Mouse (Mus musculus) heart, embryonic 11.5 days (tissue): ENCODE data around the gene Coil. TPM values are rescaled to one million over a fixed set of nuclear protein-coding genes. Genes with fewer than 3 reads are reported as not detected.
A peak's percentile ranks its signal among the peaks of the same experiment; 100 is the strongest.

ENCODE experiments used
- ATAC-seq: fragments of 200-750 bp; cut with Nextera tagmentation; replicated peaks from 2 replicates; pipeline ENCODE4 v1.8.0; 2017; ENCODE audit warnings: moderate library complexity; ENCODE audit not compliant: insufficient number of reproducible peaks, low FRiP score, low TSS enrichment
- H3K27ac ChIP-seq: fragments of 300-500 bp; sonication (generic); 2 replicates; pipeline ENCODE4 v1.5.1; 2014; ENCODE audit warnings: mild to moderate bottlenecking, low read depth, low read length
- H3K27me3 ChIP-seq: fragments of 300-500 bp; sonication (generic); 2 replicates; pipeline ENCODE4 v1.6.1; 2014; ENCODE audit warnings: mild to moderate bottlenecking, low read length, mixed read lengths; ENCODE audit not compliant: control insufficient read depth, insufficient read depth
- H3K36me3 ChIP-seq: fragments of 300-500 bp; sonication (generic); 2 replicates; pipeline ENCODE4 v1.6.1; 2014; ENCODE audit warnings: mild to moderate bottlenecking, low read length, moderate library complexity, mixed read lengths; ENCODE audit not compliant: control insufficient read depth, insufficient read depth
- H3K4me1 ChIP-seq: fragments of 300-500 bp; sonication (generic); 2 replicates; pipeline ENCODE4 v1.6.1; 2014; ENCODE audit warnings: low read length; ENCODE audit not compliant: control insufficient read depth, insufficient read depth
- H3K4me2 ChIP-seq: fragments of 300-500 bp; sonication (generic); 2 replicates; pipeline ENCODE4 v1.6.1; 2014; ENCODE audit warnings: mild to moderate bottlenecking, moderate library complexity
- H3K4me3 ChIP-seq: fragments of 300-500 bp; sonication (generic); 2 replicates; pipeline ENCODE4 v1.5.1; 2014; ENCODE audit warnings: low read depth, low read length
- H3K9ac ChIP-seq: fragments of 300-500 bp; sonication (generic); 2 replicates; pipeline ENCODE4 v1.6.1; 2014; ENCODE audit warnings: mild to moderate bottlenecking, low read depth, low read length, moderate library complexity
- H3K9me3 ChIP-seq: fragments of 300-500 bp; sonication (generic); replicated peaks from 2 replicates; pipeline ENCODE4 v1.6.1; 2016; ENCODE audit warnings: low read length; ENCODE audit not compliant: control insufficient read depth
- WGBS: fragments of 180-500 bp; shearing (Covaris S2); extraction: QIAGEN DNeasy Blood & Tissue Kit; methylation state at CpG from one replicate; pipeline ENCODE4 v1.1.7; 2014; ENCODE audit not compliant: insufficient replicate concordance; 5-methylcytosine and 5-hydroxymethylcytosine counted together
- polyA plus RNA-seq: library from polyadenylated mRNA; unstranded; fragments of >200 nt; fragmentation: Nextera tagmentation; extraction: Ambion mirVana; gene quantifications from 2 replicates; pipeline ENCODE4 v1.2.1, GENCODE M21; 2014

The Coil gene
- polyA plus RNA-seq, 1 experiment from 2014 or later = 9.0 TPM

DNA sequence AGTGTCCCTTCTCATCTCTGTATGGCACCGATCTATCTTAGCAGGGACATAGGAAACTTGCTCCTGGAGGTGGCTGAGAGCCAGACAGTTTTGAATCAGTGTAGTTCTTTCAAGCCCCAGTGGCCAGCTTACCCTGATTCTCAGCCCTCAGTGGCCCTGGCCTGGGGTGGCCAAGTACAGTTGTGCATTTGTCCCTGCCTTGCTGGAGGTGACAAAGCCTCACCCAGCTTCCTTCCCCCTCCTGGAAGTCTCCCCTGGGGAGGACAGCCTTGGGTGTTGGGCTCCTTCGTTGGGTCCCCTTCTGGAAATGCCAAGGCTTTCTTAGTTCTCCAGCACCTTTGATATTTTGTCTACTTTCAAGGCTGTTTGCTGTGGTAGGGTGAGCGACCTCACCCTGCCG is 33.7 kb downstream of the Coil start:
- Histone ChIP-seq H3K4me3 (no peak overlapping the region), H3K36me3 (no peaks in the 10 kb centered on the region), H3K4me1 (peaks cover 15% of the 10 kb centered on the region), H3K27me3 (no peaks in the 10 kb centered on the region), H3K9me3 (no peaks in the 10 kb centered on the region), H3K4me2 (0 out of 2 replicates have a peak overlapping the region, but pooled peaks have one; percentile 3), H3K9ac (no peak overlapping the region), H3K27ac (no peak overlapping the region)
- ATAC-seq = no peak
- 69% methylated on average over 4 of the region's 4 CpGs for WGBS

DNA sequence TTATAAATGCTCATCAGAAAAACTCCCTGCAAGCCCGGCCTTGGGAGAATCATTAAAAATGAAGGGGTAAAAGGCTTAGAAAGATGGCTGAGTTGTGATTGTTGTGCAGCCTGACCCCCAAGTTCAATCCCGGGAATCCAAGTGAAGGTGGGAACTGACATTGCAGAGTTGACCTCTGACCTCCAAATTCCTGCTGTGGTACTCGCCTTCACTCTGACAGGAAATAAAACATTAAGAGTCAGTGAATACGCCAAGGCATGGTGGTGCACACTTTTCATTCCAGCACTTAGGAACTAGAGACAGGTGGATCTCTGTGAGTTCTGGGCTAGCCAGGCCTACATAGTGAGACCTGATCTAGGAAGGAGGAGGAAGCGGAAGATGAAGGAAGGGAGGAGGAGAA is 35.4 kb downstream of the Coil start:
- no peak overlapping the region for H3K27ac ChIP-seq
- WGBS = 72% methylated on average over 5 of the region's 5 CpGs

DNA sequence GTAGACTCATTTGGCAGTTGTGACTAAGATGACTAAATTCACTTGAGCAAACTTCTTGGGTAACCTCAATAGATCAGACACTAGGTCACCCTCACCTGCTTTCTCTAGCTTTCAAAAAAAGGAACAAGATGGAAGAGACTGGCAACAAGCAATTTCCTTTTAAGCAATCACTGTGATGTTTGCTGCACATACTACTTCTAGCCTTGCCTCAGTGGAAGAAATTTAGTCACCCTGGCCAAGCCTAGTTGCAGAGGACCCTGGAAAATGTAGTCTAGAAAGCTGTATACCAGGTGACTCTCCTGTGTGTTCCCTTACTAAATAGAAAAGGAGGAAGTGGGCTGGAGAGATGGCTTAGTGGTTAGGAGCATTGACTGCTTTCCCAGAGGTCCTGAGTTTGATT is 36.4 kb downstream of the Coil start:
- Histone ChIP-seq H3K27ac (no peak overlapping the region), H3K36me3 (peaks cover 9% of the 10 kb centered on the region), H3K9ac (no peak overlapping the region), H3K9me3 (no peaks in the 10 kb centered on the region), H3K27me3 (no peaks in the 10 kb centered on the region), H3K4me2 (no peak overlapping the region), H3K4me1 (peaks cover 10% of the 10 kb centered on the region), H3K4me3 (no peak overlapping the region)
- no peak for ATAC-seq

More for the DNA sequence above, 35.4 kb downstream of the Coil start:
- Histone ChIP-seq H3K9me3 (no peaks in the 10 kb centered on the region), H3K4me2 (no peak overlapping the region), H3K9ac (no peak overlapping the region), H3K36me3 (0 out of 2 replicates have a peak, but pooled peaks cover 3% of the 10 kb centered on the region), H3K27me3 (no peaks in the 10 kb centered on the region), H3K4me3 (no peak overlapping the region), H3K4me1 (peaks cover 12% of the 10 kb centered on the region)
- no peak for ATAC-seq

DNA sequence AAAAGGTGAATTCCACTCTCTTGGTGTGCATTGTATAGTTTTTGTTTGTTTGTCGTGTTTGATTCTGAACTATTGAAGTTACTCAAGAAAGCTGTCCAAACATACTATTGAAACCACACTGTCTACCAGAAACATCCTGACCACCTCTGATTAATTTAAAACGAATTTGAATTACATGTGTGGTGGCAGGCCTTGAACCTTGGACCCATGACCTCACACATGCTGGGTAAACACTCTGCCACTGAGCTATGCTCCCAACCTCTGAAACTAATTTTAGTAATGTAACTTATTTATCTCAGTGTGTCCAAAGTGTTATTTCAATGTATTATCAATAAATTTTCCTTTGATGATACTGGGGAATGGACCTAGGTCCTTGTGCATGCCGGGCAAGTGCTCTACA is 37.5 kb downstream of the Coil start:
- no peaks in the 10 kb centered on the region for H3K9me3 ChIP-seq
- H3K4me3 ChIP-seq = no peak overlapping the region
- no peaks in the 10 kb centered on the region for H3K27me3 ChIP-seq
- no peak overlapping the region for H3K4me2 ChIP-seq
- H3K36me3 ChIP-seq = peaks cover 18% of the 10 kb centered on the region
- no peak for ATAC-seq
- 88% methylated on average over 3 of the region's 3 CpGs for WGBS
- no peak overlapping the region for H3K9ac ChIP-seq
- H3K4me1 ChIP-seq = peaks cover 10% of the 10 kb centered on the region
- no peak overlapping the region for H3K27ac ChIP-seq

DNA sequence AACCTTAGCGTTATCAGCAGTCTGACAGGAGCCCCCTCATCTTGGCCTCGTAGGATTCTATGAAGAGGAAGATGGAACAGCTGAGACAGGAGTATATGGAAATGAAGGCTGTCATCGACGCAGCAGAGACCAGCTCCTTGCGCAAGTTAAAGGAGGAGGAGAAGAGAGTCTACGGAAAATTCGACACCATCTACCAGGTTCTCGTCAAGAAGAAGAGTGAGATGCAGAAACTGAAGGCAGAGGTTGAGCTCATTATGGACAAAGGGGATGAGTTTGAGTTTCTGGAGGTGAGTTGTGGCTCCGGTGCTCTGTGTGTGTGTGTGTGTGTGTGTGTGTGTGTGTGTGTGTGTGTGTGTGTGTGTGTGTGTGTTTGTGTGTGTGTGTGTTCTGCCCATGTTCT is 39.0 kb downstream of the Coil start:
- Histone ChIP-seq H3K4me1 (no peaks in the 10 kb centered on the region), H3K9me3 (no peaks in the 10 kb centered on the region), H3K27ac (no peak overlapping the region), H3K27me3 (no peaks in the 10 kb centered on the region), H3K4me3 (no peak overlapping the region), H3K36me3 (peaks cover 20% of the 10 kb centered on the region), H3K4me2 (no peak overlapping the region), H3K9ac (no peak overlapping the region)
- 83% methylated on average over 9 of the region's 9 CpGs for WGBS
- ATAC-seq = no peak

DNA sequence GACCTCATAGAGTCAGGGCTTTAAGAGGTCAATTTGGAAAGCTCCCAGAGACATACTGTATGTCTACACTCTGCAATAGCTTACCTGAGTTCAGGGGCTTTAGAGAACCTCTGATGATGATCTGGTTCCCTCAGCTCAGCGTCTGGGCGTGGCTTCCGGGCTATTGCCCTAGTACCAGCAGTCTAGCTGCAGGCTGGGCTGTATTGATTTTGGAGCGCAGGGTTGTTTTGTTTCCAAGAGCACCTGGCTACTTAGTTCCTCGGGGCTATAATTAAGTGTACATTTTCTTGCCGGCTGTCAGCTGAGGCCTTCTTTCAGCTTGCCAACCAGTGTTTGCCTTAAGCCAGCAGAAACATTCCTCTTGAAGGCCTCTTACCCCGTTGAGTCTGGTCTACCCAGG is 39.4 kb downstream of the Coil start:
- Histone ChIP-seq H3K27me3 (no peaks in the 10 kb centered on the region), H3K36me3 (peaks cover 20% of the 10 kb centered on the region), H3K4me1 (no peaks in the 10 kb centered on the region), H3K4me3 (no peak overlapping the region), H3K9me3 (no peaks in the 10 kb centered on the region), H3K27ac (no peak overlapping the region), H3K9ac (no peak overlapping the region), H3K4me2 (no peak overlapping the region)
- WGBS = 90% methylated on average over 7 of the region's 7 CpGs
- no peak for ATAC-seq

DNA sequence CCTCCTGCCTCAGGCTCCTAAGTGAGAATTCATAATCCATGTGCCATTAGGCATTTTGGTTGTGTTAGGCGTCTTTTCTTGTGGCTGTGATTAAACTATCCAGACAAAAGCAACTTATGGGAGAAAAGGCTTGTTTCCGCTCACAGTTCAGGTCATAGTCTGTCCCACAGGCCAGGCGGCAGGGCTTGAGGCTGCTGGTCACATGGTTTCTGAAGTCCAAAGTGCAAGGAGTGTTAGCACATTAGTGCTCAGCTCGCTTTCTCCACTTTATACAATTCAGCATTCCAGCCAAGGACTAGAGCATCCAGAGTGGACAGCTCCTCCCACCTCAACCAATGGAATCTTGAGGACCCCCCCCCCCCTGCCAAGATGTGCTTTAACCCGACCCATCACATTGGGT is 42.2 kb downstream of the Coil start:
- WGBS = 86% methylated on average over 5 of the region's 5 CpGs
- Histone ChIP-seq H3K36me3 (peaks cover 26% of the 10 kb centered on the region), H3K4me2 (no peak overlapping the region), H3K4me1 (no peaks in the 10 kb centered on the region), H3K27me3 (no peaks in the 10 kb centered on the region), H3K9me3 (no peaks in the 10 kb centered on the region), H3K9ac (no peak overlapping the region), H3K27ac (no peak overlapping the region), H3K4me3 (no peak overlapping the region)
- no peak for ATAC-seq

DNA sequence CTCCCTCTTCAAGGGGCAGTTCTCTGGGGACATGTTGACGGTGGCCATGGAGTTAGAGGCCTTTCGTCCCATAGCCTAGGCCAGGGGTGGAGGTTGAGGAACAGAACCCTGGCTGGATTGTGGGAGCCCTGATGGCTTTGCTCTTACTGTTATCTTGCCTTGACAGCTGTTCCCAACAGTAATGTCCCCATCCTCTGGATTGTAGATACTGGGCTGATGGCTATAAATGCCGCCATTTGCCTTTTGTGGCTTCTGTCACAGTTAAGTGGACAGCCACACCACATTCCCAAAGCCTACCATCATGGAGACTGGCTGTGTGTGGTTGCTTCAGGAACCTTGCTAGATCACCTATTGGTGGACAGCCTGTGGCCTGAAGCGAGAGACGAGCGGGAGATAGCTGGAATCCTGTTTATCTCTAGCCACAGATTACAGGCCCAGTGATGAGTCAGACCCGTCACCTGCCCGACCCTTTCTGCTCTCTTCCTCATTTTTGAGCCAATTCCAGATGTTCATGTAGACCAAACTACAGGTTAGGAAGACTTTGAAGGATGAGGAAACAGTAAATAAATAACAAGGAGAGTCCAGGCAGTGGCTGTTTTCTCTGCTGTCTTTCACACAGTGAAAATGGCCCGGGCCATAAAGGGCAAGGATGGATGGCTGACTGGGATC is 47.6 kb downstream of the Coil start:
- Histone ChIP-seq H3K36me3 (peaks cover 8% of the 10 kb centered on the region), H3K4me1 (peaks cover 12% of the 10 kb centered on the region), H3K4me3 (no peak overlapping the region), H3K4me2 (no peak overlapping the region), H3K27me3 (no peaks in the 10 kb centered on the region), H3K9ac (no peak overlapping the region), H3K27ac (no peak overlapping the region), H3K9me3 (no peaks in the 10 kb centered on the region)
- WGBS = 65% methylated on average over 9 of the region's 9 CpGs
- no peak for ATAC-seq

DNA sequence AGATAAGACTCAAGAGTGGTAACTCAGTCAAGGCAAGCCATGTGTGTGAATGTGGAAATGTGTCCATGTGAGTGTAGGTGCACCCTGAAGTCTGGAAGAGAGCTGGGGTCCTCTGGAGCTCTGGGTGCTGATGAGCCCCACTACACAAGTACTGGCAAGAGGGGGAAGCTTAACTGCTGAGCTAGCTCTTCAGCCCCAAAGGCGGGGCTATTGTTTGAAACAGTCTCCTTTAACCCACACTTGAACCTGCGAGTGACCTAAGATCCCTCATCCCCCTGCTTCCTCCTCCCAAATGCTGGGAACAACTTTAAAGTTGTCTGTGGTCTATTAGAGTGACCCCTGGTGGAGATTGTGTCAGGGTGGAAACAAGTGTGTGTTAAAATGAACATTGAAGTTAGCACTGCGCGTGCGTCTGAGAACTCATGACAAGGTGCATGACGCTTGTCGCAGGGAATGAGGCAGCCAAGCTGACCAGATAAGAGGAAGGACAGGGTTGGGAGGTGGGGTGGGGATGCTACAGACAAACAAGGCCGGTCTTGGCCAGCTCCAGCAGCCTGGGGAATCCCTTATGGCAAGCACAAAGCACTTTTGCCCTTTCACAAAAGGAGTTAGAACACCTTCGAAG is 50.7 kb downstream of the Coil start:
- no peak for ATAC-seq

More for the DNA sequence above, 50.7 kb downstream of the Coil start:
- peaks cover 18% of the 10 kb centered on the region for H3K4me1 ChIP-seq
- H3K27ac ChIP-seq = no peak overlapping the region
- no peak overlapping the region for H3K4me3 ChIP-seq
- no peak overlapping the region for H3K9ac ChIP-seq
- peaks cover 6% of the 10 kb centered on the region for H3K36me3 ChIP-seq
- no peaks in the 10 kb centered on the region for H3K9me3 ChIP-seq
- no peak overlapping the region for H3K4me2 ChIP-seq
- no peaks in the 10 kb centered on the region for H3K27me3 ChIP-seq
- WGBS = 62% methylated on average over 9 of the region's 9 CpGs
